Mouse (Mus musculus): ENCODE results near the gene Ccnd2.

GRCm38 (mm10) chr6:127142154-127143123 lies 9.6 kb downstream of the Ccnd2 start:
- TF ChIP-seq MAX (IDR thresholded peaks at IDR 0.05; ENCODE audit: low read depth), result no peak
- no peak for TF ChIP-seq POLR2A (IDR thresholded peaks at IDR 0.05; ENCODE audit: insufficient read length, low read depth)
- no peak for TF ChIP-seq CEBPB (IDR thresholded peaks at IDR 0.05; ENCODE audit: insufficient read depth, poor library complexity, severe bottlenecking)

All from myocyte (in vitro differentiated cells).